Mouse (Mus musculus) lung, postnatal 0 days (tissue): Measurements from ENCODE around the gene Baz2b.

Experiments
- CTCF ChIP-seq: IDR thresholded peaks from 2 replicates; pipeline ENCODE4 v1.5.1; 2016; ENCODE audit warnings: antibody characterized with exemption, mild to moderate bottlenecking
- EP300 ChIP-seq: IDR thresholded peaks from 2 replicates; pipeline ENCODE4 v1.6.1; 2016; ENCODE audit warnings: antibody characterized with exemption, mild to moderate bottlenecking, control low read depth

- TF ChIP-seq CTCF (no peak), EP300 (no peak)
Measured at GRCm38 (mm10) chr2:60049351-60049750, 160.3 kb downstream of the Baz2b start.
